ENCODE assay signal across 8 mouse cellular contexts in the genomic region with DNA sequence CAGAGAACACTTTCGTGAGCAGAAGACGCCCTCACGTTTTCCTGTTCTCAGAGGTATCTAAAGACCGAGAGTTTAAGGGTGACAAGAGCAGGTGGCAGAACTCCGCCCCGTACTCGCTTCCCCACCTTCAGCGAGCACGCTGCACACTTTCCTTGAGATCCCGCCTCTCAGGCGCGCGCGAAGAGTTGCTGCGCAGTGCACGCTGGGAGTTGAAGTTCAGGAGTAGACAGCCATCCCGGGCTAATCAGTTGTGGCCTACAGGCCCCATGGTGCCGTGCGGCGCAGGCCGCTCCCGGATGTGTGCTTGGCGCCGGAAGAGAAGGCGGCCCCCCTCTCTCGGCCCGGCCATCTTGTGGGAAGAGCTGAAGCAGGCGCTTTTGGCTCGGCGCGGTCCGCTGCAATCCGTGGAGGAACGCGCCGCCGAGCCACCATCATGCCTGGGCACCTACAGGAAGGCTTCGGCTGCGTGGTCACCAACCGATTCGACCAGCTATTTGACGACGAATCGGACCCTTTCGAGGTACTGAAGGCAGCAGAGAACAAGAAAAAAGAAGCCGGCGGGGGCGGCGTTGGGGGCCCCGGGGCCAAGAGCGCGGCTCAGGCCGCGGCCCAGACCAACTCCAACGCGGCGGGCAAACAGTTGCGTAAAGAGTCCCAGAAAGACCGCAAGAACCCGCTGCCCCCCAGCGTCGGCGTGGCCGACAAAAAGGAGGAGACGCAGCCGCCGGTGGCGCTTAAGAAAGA. TPM values are rescaled to one million over a fixed set of nuclear protein-coding genes. Genes with fewer than 3 reads are reported as not detected.
DNase-seq lines count a peak whose midpoint lies in the region; ATAC-seq and TF ChIP-seq lines count a peak whose summit lies in the region.

No protein-coding gene starts in this region.

- ATAC-seq in forebrain, embryonic 15.5 days (replicated peaks): peak; percentile 100
- ATAC-seq in neutrophil, adult 5-6 weeks (ENCODE audit: extremely low read depth, insufficient number of reproducible peaks, low FRiP score, poor library complexity, severe bottlenecking): peak; percentile 98

- H3K9ac ChIP-seq in ES-E14 (ENCODE audit: insufficient read depth, low read depth, low read length, poor library complexity, severe bottlenecking): peak overlapping the region; percentile 100
- peak overlapping the region; percentile 97 for H3K9ac ChIP-seq in forebrain, embryonic 15.5 days (replicated peaks)

- peak overlapping the region; percentile 79 to 98 for H3K4me3 ChIP-seq in ES-E14 (ENCODE audit: insufficient read depth in 1 of 2, low read depth in 1 of 2, low read length in 2 of 2, poor library complexity in 1 of 2, severe bottlenecking in 1 of 2)
- peak overlapping the region; percentile 93 for H3K4me3 ChIP-seq in forebrain, embryonic 15.5 days
- H3K4me3 ChIP-seq in lung, adult 2 months (replicated peaks; ENCODE audit: extremely low read depth, low read depth, low read length): peak overlapping the region; percentile 96

- no peaks in the 10 kb centered on the region for H3K27me3 ChIP-seq in forebrain, embryonic 15.5 days

- H3K36me3 ChIP-seq in ES-E14 (ENCODE audit: control insufficient read depth, insufficient read depth, low read length, poor library complexity, severe bottlenecking): peaks cover 12% of the 10 kb centered on the region
- H3K36me3 ChIP-seq in forebrain, embryonic 15.5 days: peaks cover 5% of the 10 kb centered on the region; the same call in 1 of the 2 replicates

- H3K4me2 ChIP-seq in forebrain, embryonic 15.5 days (replicated peaks): peak overlapping the region; percentile 82

- intact Hi-C loops in heart, postnatal 25 days (cut with DNase I): loop anchor here (5.0 to 10.0 kb wide), 2 partner anchors 40 to 92 kb away; no protein-coding TSS in a partner anchor

- H3K27ac ChIP-seq in ES-E14 (ENCODE audit: insufficient read depth, low read depth, low read length, poor library complexity, severe bottlenecking): peak overlapping the region; percentile 95
- H3K27ac ChIP-seq in forebrain, embryonic 15.5 days (replicated peaks): peak overlapping the region; percentile 94

- TF ChIP-seq CTCF in lung, adult 2 months (IDR thresholded peaks at IDR 0.05; ENCODE audit: insufficient read depth, low read length): no peak

- peak; percentile 96 for DNase-seq in ES-E14 (ENCODE audit: low read depth, low spot score)
- peak; percentile 97 for DNase-seq in cerebellum, adult 11-12 months
- peak; percentile 93 for DNase-seq in heart, postnatal 25 days (ENCODE audit: low spot score)
- peak; percentile 97 to 98 for DNase-seq in layer of hippocampus, adult 18-20 months (ENCODE audit: low spot score in 2 of 2)
- DNase-seq in lung, adult 2 months: peak; percentile 94
- peak; percentile 97 to 98 for DNase-seq in thymus, adult 18-20 months

- WGBS in forebrain, embryonic 15.5 days: under 1% methylated on average over 68 of the region's 68 CpGs
- whole genome bisulfite sequencing in lung, adult 2 months: under 1% methylated on average over 68 of the region's 68 CpGs

- TF ChIP-seq POLR2A in lung, adult 2 months (IDR thresholded peaks at IDR 0.05; ENCODE audit: borderline replicate concordance, extremely low read depth, low read depth, low read length): peak; percentile 45; the same call in 1 of the 2 replicates

- H3K9me3 ChIP-seq in ES-E14 (ENCODE audit: control insufficient read depth, insufficient read depth, low read depth, low read length): no peaks in the 10 kb centered on the region
- H3K9me3 ChIP-seq in forebrain, embryonic 15.5 days: no peaks in the 10 kb centered on the region

- H3K4me1 ChIP-seq in ES-E14 (ENCODE audit: control insufficient read depth in 2 of 2, insufficient read depth in 2 of 2, low read length in 2 of 2, poor library complexity in 1 of 2): no peaks in the 10 kb centered on the region; a peak in 1 of 4 replicates
- H3K4me1 ChIP-seq in forebrain, embryonic 15.5 days: peaks cover 34% of the 10 kb centered on the region
- H3K4me1 ChIP-seq in lung, adult 2 months (ENCODE audit: control insufficient read depth, insufficient read depth, low read length): peaks cover 2% of the 10 kb centered on the region

- in situ Hi-C loops in ES-E14 (cut with MboI; ENCODE audit: low sequenced_read_pairs in 2 of 2, unreplicated experiment in 2 of 2): no loop called here

TF ChIP-seq in ES-E14, 5 proteins besides CTCF, POLR2A, EP300 and RAD21:
- 0 out of 2 replicates have a peak, but pooled peaks have one; percentile 8 for TF ChIP-seq ZNF384 (IDR thresholded peaks at IDR 0.05; ENCODE audit: low read depth, low read length)
- no peak for TF ChIP-seq MAFK (IDR thresholded peaks at IDR 0.05; ENCODE audit: insufficient read depth, low read depth, low read length)
- TF ChIP-seq CHD2 (IDR thresholded peaks at IDR 0.05; ENCODE audit: low read depth, low read length): peak; percentile 93
- no peak for TF ChIP-seq ZC3H11A (IDR thresholded peaks at IDR 0.05; ENCODE audit: borderline replicate concordance, low read depth, low read length)
- TF ChIP-seq HCFC1 (IDR thresholded peaks at IDR 0.05; ENCODE audit: borderline replicate concordance, insufficient read depth, low read length): peak; percentile 96
TF ChIP-seq in ES-E14: peak in this region for 3.

RNA-seq across cellular contexts. Expression of a gene that starts 28.9 kb away (rescaled TPM):
- total RNA-seq in ES-E14 (2012; rRNA removed): 787 and 1,032 TPM in 2 replicates
- polyA plus RNA-seq in forebrain, embryonic 15.5 days (2015; fragmentation: Nextera tagmentation; extraction: Ambion mirVana): 316 and 328 TPM in 2 replicates
- 100 to 1,000 TPM; 191 to 213 TPM for total RNA-seq in heart, postnatal 25 days (2021)
- 100 to 1,000 TPM; 210 to 224 TPM for total RNA-seq in layer of hippocampus, adult 18-20 months (2021)
- 53.4 TPM in 2 replicates for polyA plus RNA-seq in lung, adult 2 months (2012; rRNA removed)
- total RNA-seq in neutrophil, adult 5-6 weeks (2017): 612 and 697 TPM in 2 replicates

Comparison
In these comparisons a context has a peak if more than half of its experiments do, and no peak if none do; other contexts are left out.
1. Peak in every context shown above with its lines: DNase-seq, ATAC-seq, H3K4me3 ChIP-seq and H3K27ac ChIP-seq.